Mouse (Mus musculus) G1E (cell line): ENCODE measurements around the gene Comtd1.

ENCODE experiments used
- CTCF ChIP-seq: IDR thresholded peaks from 2 replicates; pipeline ENCODE4 v1.5.1; 2012; ENCODE audit warnings: low read depth, low read length, inconsistent platforms, mixed read lengths
- GATA1 ChIP-seq: IDR thresholded peaks from 2 replicates; pipeline ENCODE4 v1.6.1; 2012; ENCODE audit warnings: borderline replicate concordance, low read length, inconsistent platforms, mixed read lengths

DNA sequence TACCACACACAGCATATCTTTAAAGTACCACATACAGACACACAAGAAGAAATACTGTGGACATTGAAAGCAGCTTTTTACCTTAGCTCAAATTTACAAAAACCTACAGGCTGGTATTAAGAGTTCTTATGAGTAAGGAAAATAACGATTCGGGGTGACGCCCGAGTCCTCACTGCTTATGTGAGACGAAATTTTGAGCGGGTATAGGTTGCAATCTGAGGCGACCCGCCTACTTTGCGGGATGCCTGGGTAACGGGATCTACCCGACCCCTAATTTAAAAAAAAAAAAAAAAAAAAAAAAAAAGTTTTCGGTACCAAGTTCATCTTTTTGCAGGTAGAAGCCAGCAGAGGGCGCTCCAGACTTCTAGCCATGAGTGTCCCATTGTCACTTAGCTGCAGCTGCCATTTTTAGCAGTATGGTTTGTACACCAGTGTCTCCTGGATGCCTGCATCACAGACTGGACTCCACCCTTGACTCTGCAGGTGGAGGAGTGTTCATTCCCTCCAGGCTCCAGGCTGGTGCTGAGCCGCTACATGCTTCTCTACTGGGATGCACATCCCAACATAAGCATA is 36.1 kb downstream of the Comtd1 start:
- TF ChIP-seq CTCF (peak; percentile 27; the same call in 1 of the 2 replicates), GATA1 (no peak)
